Mouse (Mus musculus) heart, embryonic 11.5 days (tissue): ENCODE results near the gene Slc10a4. TPM values are rescaled to one million over a fixed set of nuclear protein-coding genes. Genes with fewer than 3 reads are reported as not detected.
"Not testable (repeated sequence)": the region's sequence is repeated elsewhere in the genome, so short reads cannot be mapped to it uniquely, and the experiment has no call there.

Experiments used
- ATAC-seq: fragments of 200-750 bp; cut with Nextera tagmentation; replicated peaks from 2 replicates; pipeline ENCODE4 v1.8.0; 2017; ENCODE audit warnings: moderate library complexity; ENCODE audit not compliant: insufficient number of reproducible peaks, low FRiP score, low TSS enrichment
- H3K27ac ChIP-seq: fragments of 300-500 bp; sonication (generic); 2 replicates; pipeline ENCODE4 v1.5.1; 2014; ENCODE audit warnings: mild to moderate bottlenecking, low read depth, low read length
- H3K27me3 ChIP-seq: fragments of 300-500 bp; sonication (generic); 2 replicates; pipeline ENCODE4 v1.6.1; 2014; ENCODE audit warnings: mild to moderate bottlenecking, low read length, mixed read lengths; ENCODE audit not compliant: control insufficient read depth, insufficient read depth
- H3K36me3 ChIP-seq: fragments of 300-500 bp; sonication (generic); 2 replicates; pipeline ENCODE4 v1.6.1; 2014; ENCODE audit warnings: mild to moderate bottlenecking, low read length, moderate library complexity, mixed read lengths; ENCODE audit not compliant: control insufficient read depth, insufficient read depth
- H3K4me1 ChIP-seq: fragments of 300-500 bp; sonication (generic); 2 replicates; pipeline ENCODE4 v1.6.1; 2014; ENCODE audit warnings: low read length; ENCODE audit not compliant: control insufficient read depth, insufficient read depth
- H3K4me2 ChIP-seq: fragments of 300-500 bp; sonication (generic); 2 replicates; pipeline ENCODE4 v1.6.1; 2014; ENCODE audit warnings: mild to moderate bottlenecking, moderate library complexity
- H3K4me3 ChIP-seq: fragments of 300-500 bp; sonication (generic); 2 replicates; pipeline ENCODE4 v1.5.1; 2014; ENCODE audit warnings: low read depth, low read length
- H3K9ac ChIP-seq: fragments of 300-500 bp; sonication (generic); 2 replicates; pipeline ENCODE4 v1.6.1; 2014; ENCODE audit warnings: mild to moderate bottlenecking, low read depth, low read length, moderate library complexity
- H3K9me3 ChIP-seq: fragments of 300-500 bp; sonication (generic); replicated peaks from 2 replicates; pipeline ENCODE4 v1.6.1; 2016; ENCODE audit warnings: low read length; ENCODE audit not compliant: control insufficient read depth
- WGBS: fragments of 180-500 bp; shearing (Covaris S2); extraction: QIAGEN DNeasy Blood & Tissue Kit; methylation state at CpG from one replicate; pipeline ENCODE4 v1.1.7; 2014; ENCODE audit not compliant: insufficient replicate concordance; 5-methylcytosine and 5-hydroxymethylcytosine counted together
- polyA plus RNA-seq: library from polyadenylated mRNA; unstranded; fragments of >200 nt; fragmentation: Nextera tagmentation; extraction: Ambion mirVana; gene quantifications from 2 replicates; pipeline ENCODE4 v1.2.1, GENCODE M21; 2014

Slc10a4 gene
- polyA plus RNA-seq, 1 experiment from 2014 or later: 0.43 TPM

GRCm38 (mm10) chr5:72976539-72976938 is 30.1 kb upstream of the Slc10a4 start:
- Histone ChIP-seq H3K36me3 (peaks cover 14% of the 10 kb centered on the region), H3K4me2 (no peak overlapping the region), H3K9ac (no peak overlapping the region), H3K27ac (no peak overlapping the region), H3K27me3 (no peaks in the 10 kb centered on the region), H3K4me1 (no peaks in the 10 kb centered on the region), H3K9me3 (no peaks in the 10 kb centered on the region), H3K4me3 (no peak overlapping the region)
- no peak for ATAC-seq
- 82% methylated on average over 4 of the region's 4 CpGs for WGBS

- no peak for ATAC-seq
- 4% methylated on average over 2 of the region's 2 CpGs for WGBS
Measured at GRCm38 (mm10) chr5:72984091-72984490, 22.6 kb upstream of the Slc10a4 start.

GRCm38 (mm10) chr5:72987786-72988185 is 18.9 kb upstream of the Slc10a4 start:
- Histone ChIP-seq H3K36me3 (no peaks in the 10 kb centered on the region), H3K4me3 (no peak overlapping the region), H3K4me2 (no peak overlapping the region), H3K27me3 (no peaks in the 10 kb centered on the region), H3K4me1 (no peaks in the 10 kb centered on the region), H3K27ac (no peak overlapping the region), H3K9me3 (no peaks in the 10 kb centered on the region), H3K9ac (no peak overlapping the region)
- ATAC-seq: no peak
- WGBS: 74% methylated on average over 7 of the region's 7 CpGs

More at GRCm38 (mm10) chr5:72984091-72984490, 22.6 kb upstream of the Slc10a4 start:
- Histone ChIP-seq H3K36me3 (no peaks in the 10 kb centered on the region), H3K9me3 (no peaks in the 10 kb centered on the region), H3K27me3 (no peaks in the 10 kb centered on the region), H3K4me2 (no peak overlapping the region), H3K9ac (no peak overlapping the region), H3K4me1 (no peaks in the 10 kb centered on the region), H3K4me3 (no peak overlapping the region), H3K27ac (no peak overlapping the region)

- no peak for ATAC-seq
Measured at GRCm38 (mm10) chr5:72989756-72990155, 16.9 kb upstream of the Slc10a4 start.

GRCm38 (mm10) chr5:72992474-72992873 is 14.2 kb upstream of the Slc10a4 start:
- no peak overlapping the region for H3K4me3 ChIP-seq
- H3K9ac ChIP-seq: no peak overlapping the region
- H3K27me3 ChIP-seq: no peaks in the 10 kb centered on the region
- H3K9me3 ChIP-seq: no peaks in the 10 kb centered on the region
- ATAC-seq: no peak
- no peaks in the 10 kb centered on the region for H3K4me1 ChIP-seq
- WGBS: 67% methylated on average over 1 of the region's 1 CpGs
- H3K4me2 ChIP-seq: no peak overlapping the region
- no peak overlapping the region for H3K27ac ChIP-seq
- no peaks in the 10 kb centered on the region for H3K36me3 ChIP-seq

More at GRCm38 (mm10) chr5:72989756-72990155, 16.9 kb upstream of the Slc10a4 start:
- H3K27me3 ChIP-seq: no peaks in the 10 kb centered on the region
- H3K9me3 ChIP-seq: no peaks in the 10 kb centered on the region
- H3K4me1 ChIP-seq: no peaks in the 10 kb centered on the region
- no peak overlapping the region for H3K27ac ChIP-seq
- H3K36me3 ChIP-seq: no peaks in the 10 kb centered on the region
- WGBS: 80% methylated on average over 8 of the region's 8 CpGs
- no peak overlapping the region for H3K4me3 ChIP-seq
- H3K9ac ChIP-seq: no peak overlapping the region
- no peak overlapping the region for H3K4me2 ChIP-seq

GRCm38 (mm10) chr5:72994424-72994823 is 12.3 kb upstream of the Slc10a4 start:
- Histone ChIP-seq H3K4me1 (no peaks in the 10 kb centered on the region), H3K4me2 (no peak overlapping the region), H3K27me3 (no peaks in the 10 kb centered on the region), H3K36me3 (no peaks in the 10 kb centered on the region), H3K4me3 (no peak overlapping the region), H3K9me3 (no peaks in the 10 kb centered on the region), H3K9ac (no peak overlapping the region), H3K27ac (no peak overlapping the region)
- no peak for ATAC-seq
- WGBS: 71% methylated on average over 8 of the region's 8 CpGs

- no peak overlapping the region for H3K27ac ChIP-seq
- ATAC-seq: no peak
- no peaks in the 10 kb centered on the region for H3K27me3 ChIP-seq
- no peak overlapping the region for H3K9ac ChIP-seq
- H3K4me2 ChIP-seq: no peak overlapping the region
- 70% methylated on average over 2 of the region's 2 CpGs for WGBS
- no peaks in the 10 kb centered on the region for H3K36me3 ChIP-seq
- no peak overlapping the region for H3K4me3 ChIP-seq
- no peaks in the 10 kb centered on the region for H3K9me3 ChIP-seq
- no peaks in the 10 kb centered on the region for H3K4me1 ChIP-seq
Measured at GRCm38 (mm10) chr5:72994928-72995327, 11.8 kb upstream of the Slc10a4 start.

GRCm38 (mm10) chr5:72995379-72995778 is 11.3 kb upstream of the Slc10a4 start:
- H3K36me3 ChIP-seq: no peaks in the 10 kb centered on the region
- no peaks in the 10 kb centered on the region for H3K27me3 ChIP-seq
- H3K9me3 ChIP-seq: no peaks in the 10 kb centered on the region
- ATAC-seq: no peak
- no peak overlapping the region for H3K27ac ChIP-seq
- H3K4me3 ChIP-seq: no peak overlapping the region
- WGBS: 32% methylated on average over 10 of the region's 10 CpGs
- H3K9ac ChIP-seq: no peak overlapping the region
- H3K4me1 ChIP-seq: no peaks in the 10 kb centered on the region
- H3K4me2 ChIP-seq: no peak overlapping the region

GRCm38 (mm10) chr5:72998546-72998945 is 8.1 kb upstream of the Slc10a4 start:
- H3K9ac ChIP-seq, H3K9me3 ChIP-seq, H3K4me2 ChIP-seq, H3K4me1 ChIP-seq, H3K27ac ChIP-seq, ATAC-seq, H3K27me3 ChIP-seq, H3K36me3 ChIP-seq, H3K4me3 ChIP-seq: not testable (repeated sequence)
- 76% methylated on average over 1 of the region's 1 CpGs for WGBS
